Mouse (Mus musculus) ES-Bruce4 (cell line): ENCODE results near the gene Usp7.

Experiments used
- CTCF ChIP-seq: IDR thresholded peaks from one replicate; pipeline ENCODE4 v1.8.1; 2011; ENCODE audit warnings: low read depth, low read length
- EP300 ChIP-seq: IDR thresholded peaks from 2 replicates; pipeline ENCODE4 v1.6.1; 2011; ENCODE audit warnings: low read depth, low read length; ENCODE audit not compliant: insufficient read depth
- POLR2A ChIP-seq: IDR thresholded peaks from one replicate; pipeline ENCODE4 v1.8.1; 2011; ENCODE audit warnings: low read length; ENCODE audit not compliant: insufficient read depth

- no peak for TF ChIP-seq CTCF
- no peak for TF ChIP-seq POLR2A
- TF ChIP-seq EP300, result 0 out of 2 replicates have a peak, but pooled peaks have one; percentile 21
Measured at GRCm38 (mm10) chr16:8736032-8736431, 56.1 kb downstream of the Usp7 start.
